Mouse (Mus musculus): ENCODE data around the gene Rtbdn. TPM values are rescaled to one million over a fixed set of nuclear protein-coding genes. Genes with fewer than 3 reads are reported as not detected.

Rtbdn gene
- total RNA-seq, 1 experiment from 2014 or later, result not detected

- ATAC-seq (replicated peaks; ENCODE audit: insufficient number of reproducible peaks, low FRiP score, low TSS enrichment, poor library complexity, severe bottlenecking), result no peak
Observed at GRCm38 (mm10) chr8:84987388-84987787, 40.6 kb downstream of the Rtbdn start.

- ATAC-seq (replicated peaks; ENCODE audit: insufficient number of reproducible peaks, low FRiP score, low TSS enrichment, poor library complexity, severe bottlenecking), result no peak
Observed at GRCm38 (mm10) chr8:84987903-84988302, 41.1 kb downstream of the Rtbdn start.

GRCm38 (mm10) chr8:84989311-84989731, 42.5 kb downstream of the Rtbdn start:
- ATAC-seq (replicated peaks; ENCODE audit: insufficient number of reproducible peaks, low FRiP score, low TSS enrichment, poor library complexity, severe bottlenecking), result no peak

GRCm38 (mm10) chr8:84989810-84990209, 43.0 kb downstream of the Rtbdn start:
- peak; percentile 32 for ATAC-seq (replicated peaks; ENCODE audit: insufficient number of reproducible peaks, low FRiP score, low TSS enrichment, poor library complexity, severe bottlenecking)

DNA sequence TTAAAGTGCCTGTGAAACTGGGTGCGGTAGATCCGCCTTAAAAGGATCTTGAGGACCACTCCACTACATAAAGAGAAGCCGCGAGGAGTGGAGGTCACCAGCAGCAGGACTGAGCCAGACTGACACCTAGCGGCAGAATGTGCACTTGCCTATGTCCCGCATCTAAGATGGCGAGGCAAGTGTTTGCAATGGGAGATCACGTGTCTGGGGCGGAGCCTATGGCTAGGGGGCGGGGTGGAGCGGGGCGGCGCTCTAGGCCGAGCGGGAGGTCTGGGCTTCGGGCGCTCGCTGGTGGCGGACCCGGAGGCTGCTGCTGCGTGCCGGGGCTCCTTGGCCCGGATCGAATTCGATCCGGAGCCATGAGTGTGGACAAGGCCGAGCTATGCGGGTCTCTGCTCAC, 43.6 kb downstream of the Rtbdn start, which contains the start of gene Hook2:
Gene Hook2, plus strand, starts transcription at position 255 of the 400 bp plus-strand sequence.
- ATAC-seq (replicated peaks; ENCODE audit: insufficient number of reproducible peaks, low FRiP score, low TSS enrichment, poor library complexity, severe bottlenecking), result peak; percentile 78

DNA sequence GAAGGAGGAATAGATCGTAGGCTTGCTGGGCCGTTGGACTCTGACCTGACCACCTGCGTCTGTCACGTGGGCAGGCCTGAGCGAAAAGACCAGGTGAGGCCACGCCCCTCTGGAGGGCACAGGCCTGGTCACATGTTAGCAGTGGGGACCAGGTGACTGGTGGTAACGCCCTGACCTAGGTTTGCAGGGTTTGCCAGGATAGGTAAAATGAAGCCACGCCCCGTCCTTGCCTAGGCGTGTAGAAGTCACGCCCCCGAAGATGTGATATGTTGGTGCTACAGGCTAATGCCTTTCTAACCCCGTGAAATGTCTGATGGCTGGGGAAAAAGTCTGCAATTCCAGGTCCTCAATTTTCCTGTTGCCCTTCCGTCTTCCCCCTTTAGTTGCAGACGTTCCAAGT, 44.0 kb downstream of the Rtbdn start:
- 0 out of 2 replicates have a peak, but pooled peaks have one; percentile 5 for ATAC-seq (replicated peaks; ENCODE audit: insufficient number of reproducible peaks, low FRiP score, low TSS enrichment, poor library complexity, severe bottlenecking)

- no peak for ATAC-seq (replicated peaks; ENCODE audit: insufficient number of reproducible peaks, low FRiP score, low TSS enrichment, poor library complexity, severe bottlenecking)
Observed at GRCm38 (mm10) chr8:84994375-84994774, 47.6 kb downstream of the Rtbdn start.

- ATAC-seq (replicated peaks; ENCODE audit: insufficient number of reproducible peaks, low FRiP score, low TSS enrichment, poor library complexity, severe bottlenecking), result no peak
Observed at GRCm38 (mm10) chr8:84995680-84996079, 48.9 kb downstream of the Rtbdn start.

DNA sequence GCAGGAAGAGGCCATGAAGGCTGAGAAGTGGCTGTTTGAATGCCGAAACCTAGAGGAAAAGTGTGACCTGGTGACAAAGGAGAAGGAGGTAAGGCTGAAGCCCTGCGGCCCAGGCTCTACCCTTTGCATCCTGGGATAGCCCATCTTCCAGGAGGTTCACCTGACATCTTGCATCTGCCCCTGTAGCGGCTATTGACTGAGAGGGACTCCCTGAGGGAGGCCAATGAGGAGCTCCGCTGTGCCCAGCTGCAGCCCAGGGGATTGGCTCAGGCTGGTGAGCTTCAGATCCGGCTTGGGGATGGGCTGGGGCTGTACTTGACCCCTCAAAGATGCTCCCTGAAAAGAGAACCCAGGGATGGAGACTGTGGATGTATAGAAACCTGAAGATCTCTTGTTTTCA, 50.2 kb downstream of the Rtbdn start:
- ATAC-seq (replicated peaks; ENCODE audit: insufficient number of reproducible peaks, low FRiP score, low TSS enrichment, poor library complexity, severe bottlenecking), result no peak

GRCm38 (mm10) chr8:84997649-84998295, 51.0 kb downstream of the Rtbdn start:
- peak; percentile 92 for ATAC-seq (replicated peaks; ENCODE audit: insufficient number of reproducible peaks, low FRiP score, low TSS enrichment, poor library complexity, severe bottlenecking)

Other genes starting within 250 kb of the Rtbdn start
- gene Lyl1, start 245.5 kb upstream of the Rtbdn start, total RNA-seq (2017), result 41.7 to 46.2 TPM (median 45.0 TPM) in 3 replicates
- gene G430095P16Rik, start 224.0 kb upstream of the Rtbdn start, total RNA-seq (2017), result 6.4 to 8.9 TPM (median 8.2 TPM) in 3 replicates
- 8.1 to 16.7 TPM (median 9.9 TPM) in 3 replicates for gene Nfix, start 146.6 kb upstream of the Rtbdn start, total RNA-seq (2017)
- 3.6 to 4.0 TPM (median 3.8 TPM) in 3 replicates for gene Dand5, start 124.2 kb upstream of the Rtbdn start, total RNA-seq (2017)
- gene Gadd45gip1, start 115.5 kb upstream of the Rtbdn start, total RNA-seq (2017), result 10.0 to 12.8 TPM (median 11.2 TPM) in 3 replicates
- 31.6 to 37.2 TPM (median 34.2 TPM) in 3 replicates for gene Rad23a, start 106.3 kb upstream of the Rtbdn start, total RNA-seq (2017)
- gene Calr, start 100.1 kb upstream of the Rtbdn start, total RNA-seq (2017), result 1,036 to 1,300 TPM (median 1,079 TPM) in 3 replicates
- 32.5 to 56.1 TPM (median 35.3 TPM) in 3 replicates for gene Farsa, start 90.0 kb upstream of the Rtbdn start, total RNA-seq (2017)
- 2.9 to 13.7 TPM (median 7.4 TPM) in 3 replicates for gene Syce2, start 74.9 kb upstream of the Rtbdn start, total RNA-seq (2017)
- gene Gcdh, start 53.1 kb upstream of the Rtbdn start, total RNA-seq (2017), result 16.8 to 25.3 TPM (median 18.7 TPM) in 3 replicates
- not detected in 3 replicates for gene Klf1, start 45.1 kb upstream of the Rtbdn start, total RNA-seq (2017)
- gene Dnase2a, start 38.4 kb upstream of the Rtbdn start, total RNA-seq (2017), result 24.4 to 37.4 TPM (median 29.6 TPM) in 3 replicates
- gene Mast1, start 9.6 kb upstream of the Rtbdn start, total RNA-seq (2017), result 0.11 TPM in 1 of 3 replicates, not detected in the others
- gene Gm49661, start 22.4 kb downstream of the Rtbdn start, total RNA-seq (2017), result not detected in 3 replicates
- 153 to 207 TPM (median 196 TPM) in 3 replicates for gene Prdx2, start 22.6 kb downstream of the Rtbdn start, total RNA-seq (2017)
- gene Rnaseh2a, start 22.8 kb downstream of the Rtbdn start, total RNA-seq (2017), result 43.9 to 58.8 TPM (median 58.1 TPM) in 3 replicates
- gene Junb, start 31.7 kb downstream of the Rtbdn start, total RNA-seq (2017), result 405 to 735 TPM (median 444 TPM) in 3 replicates
- gene Hook2, start 43.6 kb downstream of the Rtbdn start, total RNA-seq (2017), result 4.2 to 8.7 TPM (median 4.5 TPM) in 3 replicates
- gene Best2, start 67.5 kb downstream of the Rtbdn start, total RNA-seq (2017), result not detected in 3 replicates
- 24.0 to 47.3 TPM (median 36.2 TPM) in 3 replicates for gene Asna1, start 78.3 kb downstream of the Rtbdn start, total RNA-seq (2017)
- 260 to 294 TPM (median 276 TPM) in 3 replicates for gene Trir, start 79.8 kb downstream of the Rtbdn start, total RNA-seq (2017)
- 12.0 to 27.9 TPM (median 18.3 TPM) in 3 replicates for gene Tnpo2, start 89.9 kb downstream of the Rtbdn start, total RNA-seq (2017)
- gene Fbxw9, start 113.1 kb downstream of the Rtbdn start, total RNA-seq (2017), result 2.6 to 3.6 TPM (median 3.0 TPM) in 3 replicates
- gene Gm5741, start 121.0 kb downstream of the Rtbdn start, total RNA-seq (2017), result not detected in 3 replicates
- gene Dhps, start 124.8 kb downstream of the Rtbdn start, total RNA-seq (2017), result 35.9 to 75.4 TPM (median 50.0 TPM) in 3 replicates
- 22.4 to 29.9 TPM (median 24.3 TPM) in 3 replicates for gene Wdr83os, start 133.7 kb downstream of the Rtbdn start, total RNA-seq (2017)
- gene Wdr83, start 134.3 kb downstream of the Rtbdn start, total RNA-seq (2017), result 8.9 to 13.6 TPM (median 13.4 TPM) in 3 replicates
- 116 to 188 TPM (median 183 TPM) in 3 replicates for gene Man2b1, start 136.3 kb downstream of the Rtbdn start, total RNA-seq (2017)
- gene Zfp791, start 176.1 kb downstream of the Rtbdn start, total RNA-seq (2017), result not detected in 3 replicates
- not detected in 3 replicates for gene Cks1brt, start 204.9 kb downstream of the Rtbdn start, total RNA-seq (2017)

All from monocyte, adult 5-6 weeks (primary cell).